Mouse (Mus musculus) midbrain, embryonic 12.5 days (tissue): Measurements from ENCODE around the gene Amhr2. TPM values are rescaled to one million over a fixed set of nuclear protein-coding genes. Genes with fewer than 3 reads are reported as not detected.
A peak's percentile ranks its signal among the peaks of the same experiment; 100 is the strongest.

Source experiments
- ATAC-seq: fragments of 200-750 bp; cut with Nextera tagmentation; 2 replicates; pipeline ENCODE4 v1.8.0; 2017; ENCODE audit warnings: low read depth, moderate TSS enrichment, moderate library complexity; ENCODE audit not compliant: low FRiP score
- H3K27ac ChIP-seq: fragments of 300-500 bp; sonication (generic); replicated peaks from 2 replicates; pipeline ENCODE4 v1.5.1; 2016; ENCODE audit warnings: mild to moderate bottlenecking
- H3K27me3 ChIP-seq: fragments of 300-500 bp; sonication (generic); 2 replicates; pipeline ENCODE4 v1.6.1; 2016; ENCODE audit warnings: mild to moderate bottlenecking
- H3K36me3 ChIP-seq: fragments of 300-500 bp; sonication (generic); 2 replicates; pipeline ENCODE4 v1.6.1; 2016
- H3K4me1 ChIP-seq: fragments of 300-500 bp; sonication (generic); 2 replicates; pipeline ENCODE4 v1.6.1; 2016
- H3K4me2 ChIP-seq: fragments of 300-500 bp; sonication (generic); replicated peaks from 2 replicates; pipeline ENCODE4 v1.6.1; 2016; ENCODE audit warnings: mild to moderate bottlenecking, moderate library complexity
- H3K4me3 ChIP-seq: fragments of 300-500 bp; sonication (generic); 2 replicates; pipeline ENCODE4 v1.5.1; 2016; ENCODE audit warnings: mild to moderate bottlenecking
- H3K9ac ChIP-seq: fragments of 300-500 bp; sonication (generic); replicated peaks from 2 replicates; pipeline ENCODE4 v1.6.1; 2016; ENCODE audit warnings: mild to moderate bottlenecking, moderate library complexity
- H3K9me3 ChIP-seq: fragments of 300-500 bp; sonication (generic); 2 replicates; pipeline ENCODE4 v1.6.1; 2016; ENCODE audit warnings: mild to moderate bottlenecking
- WGBS: fragments of 180-500 bp; shearing (Covaris S2); methylation state at CpG from one replicate; pipeline ENCODE4 v1.1.7; 2016; 5-methylcytosine and 5-hydroxymethylcytosine counted together
- polyA plus RNA-seq: library from polyadenylated mRNA; unstranded; fragments of >200 nt; fragmentation: Nextera tagmentation; extraction: Ambion mirVana; gene quantifications from 2 replicates; pipeline ENCODE4 v1.2.1, GENCODE M21; 2016

Amhr2 gene
- polyA plus RNA-seq, 1 experiment from 2014 or later = not detected

DNA sequence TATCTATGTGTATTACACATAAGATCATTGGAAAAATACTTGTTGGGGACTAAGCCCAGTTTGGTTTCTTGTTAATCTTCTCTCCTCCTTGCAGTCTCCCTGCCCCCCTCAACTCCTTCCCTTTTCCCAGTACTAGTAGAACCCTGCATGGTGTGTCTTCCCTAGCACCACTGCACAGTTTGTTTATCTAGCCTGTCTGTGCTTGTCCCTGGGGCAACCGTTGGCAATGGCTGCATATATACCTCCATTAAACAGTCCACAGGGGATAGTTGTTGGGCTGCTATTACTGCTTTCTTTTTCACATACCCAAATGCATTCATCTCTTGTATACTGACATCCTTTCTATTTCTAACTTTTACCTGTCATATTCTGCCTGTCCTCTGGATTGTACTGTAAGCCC, 42.5 kb downstream of the Amhr2 start:
- no peak for ATAC-seq
- no peaks in the 10 kb centered on the region for H3K27me3 ChIP-seq
- peaks cover 85% of the 10 kb centered on the region for H3K36me3 ChIP-seq
- H3K9ac ChIP-seq = no peak overlapping the region
- H3K9me3 ChIP-seq = no peaks in the 10 kb centered on the region
- H3K27ac ChIP-seq = no peak overlapping the region
- no peaks in the 10 kb centered on the region for H3K4me1 ChIP-seq
- H3K4me2 ChIP-seq = no peak overlapping the region
- no peak overlapping the region for H3K4me3 ChIP-seq
- WGBS = 92% methylated on average over 1 of the region's 1 CpGs

DNA sequence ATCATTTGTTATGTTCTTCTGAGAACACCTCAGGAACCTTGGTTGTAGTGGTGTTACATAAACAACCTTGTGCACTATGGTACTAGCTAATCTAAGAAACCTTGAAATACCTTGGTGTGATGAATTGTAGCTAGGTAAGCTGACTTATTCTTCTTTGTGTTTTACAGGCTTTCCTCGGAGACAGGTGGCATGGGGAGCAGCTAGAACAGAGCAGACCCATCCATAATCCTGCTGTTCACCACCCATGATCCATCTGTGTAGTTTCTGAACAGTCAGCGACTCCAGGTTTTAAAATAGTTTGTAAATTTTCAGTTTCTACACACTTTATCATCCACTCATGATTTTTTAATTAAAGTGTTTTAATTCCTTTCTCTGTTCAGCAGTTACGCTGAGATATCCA, 53.2 kb downstream of the Amhr2 start:
- Histone ChIP-seq H3K4me3 (no peak overlapping the region), H3K9ac (no peak overlapping the region), H3K4me1 (no peaks in the 10 kb centered on the region), H3K27ac (no peak overlapping the region), H3K36me3 (peaks cover 93% of the 10 kb centered on the region), H3K27me3 (no peaks in the 10 kb centered on the region), H3K9me3 (no peaks in the 10 kb centered on the region), H3K4me2 (no peak overlapping the region)
- WGBS = 89% methylated on average over 3 of the region's 3 CpGs
- no peak for ATAC-seq

GRCm38 (mm10) chr15:102499370-102499769, 54.2 kb downstream of the Amhr2 start:
- no peak overlapping the region for H3K4me2 ChIP-seq
- peaks cover 93% of the 10 kb centered on the region for H3K36me3 ChIP-seq
- H3K9ac ChIP-seq = no peak overlapping the region
- no peak for ATAC-seq
- no peaks in the 10 kb centered on the region for H3K4me1 ChIP-seq
- 80% methylated on average over 3 of the region's 3 CpGs for WGBS
- 0 out of 2 replicates have a peak overlapping the region, but pooled peaks have one; percentile 30 for H3K27ac ChIP-seq
- H3K27me3 ChIP-seq = no peaks in the 10 kb centered on the region
- no peaks in the 10 kb centered on the region for H3K9me3 ChIP-seq
- H3K4me3 ChIP-seq = no peak overlapping the region

GRCm38 (mm10) chr15:102499851-102500250, 54.7 kb downstream of the Amhr2 start:
- Histone ChIP-seq H3K36me3 (peaks cover 93% of the 10 kb centered on the region), H3K27ac (0 out of 2 replicates have a peak overlapping the region, but pooled peaks have one; percentile 30), H3K4me1 (no peaks in the 10 kb centered on the region), H3K4me2 (no peak overlapping the region), H3K9ac (no peak overlapping the region), H3K9me3 (no peaks in the 10 kb centered on the region), H3K4me3 (no peak overlapping the region), H3K27me3 (no peaks in the 10 kb centered on the region)
- 94% methylated on average over 6 of the region's 6 CpGs for WGBS
- no peak for ATAC-seq

- H3K4me2 ChIP-seq = no peak overlapping the region
- ATAC-seq = no peak
- H3K27me3 ChIP-seq = no peaks in the 10 kb centered on the region
- peaks cover 92% of the 10 kb centered on the region for H3K36me3 ChIP-seq
- H3K27ac ChIP-seq = no peak overlapping the region
- H3K9ac ChIP-seq = no peak overlapping the region
- no peaks in the 10 kb centered on the region for H3K4me1 ChIP-seq
- H3K9me3 ChIP-seq = no peaks in the 10 kb centered on the region
- no peak overlapping the region for H3K4me3 ChIP-seq
- WGBS = 94% methylated on average over 5 of the region's 5 CpGs
Measured at GRCm38 (mm10) chr15:102500479-102500878, 55.3 kb downstream of the Amhr2 start.

DNA sequence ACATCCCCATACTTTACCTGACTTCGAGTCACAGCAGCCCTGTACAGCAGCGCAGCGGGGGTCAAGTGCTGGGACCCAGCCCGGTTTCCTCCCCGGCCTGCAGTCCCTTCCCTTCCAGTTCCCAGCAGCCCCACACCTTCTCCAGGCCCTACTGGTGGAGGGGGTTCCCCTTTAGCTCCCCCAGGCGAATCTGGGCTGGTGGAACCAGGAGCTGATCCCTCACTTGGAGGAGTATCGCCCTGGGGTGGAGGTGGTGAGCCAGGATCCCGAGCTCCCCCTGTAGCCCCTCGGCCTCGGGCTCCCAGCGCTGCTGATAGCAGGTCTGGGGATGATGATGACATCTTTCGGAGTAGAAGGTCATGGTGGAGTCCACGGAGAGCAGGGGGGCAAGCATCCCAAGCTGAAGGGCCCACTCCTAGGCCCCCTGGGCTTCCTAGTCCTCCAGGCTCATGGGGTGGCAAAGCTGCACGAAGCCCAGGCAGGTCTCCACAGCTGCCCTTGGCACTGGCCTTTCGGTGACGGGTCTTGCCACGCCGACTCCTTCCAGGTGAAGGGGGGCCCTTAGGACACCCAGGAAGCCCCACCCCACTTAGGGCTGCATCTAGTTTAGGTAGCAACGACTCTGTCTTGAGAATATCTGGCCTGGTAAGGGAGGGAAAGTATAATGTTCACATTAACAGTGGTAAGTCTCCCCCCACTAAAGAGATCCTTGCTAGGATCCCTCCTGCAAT, 56.1 kb downstream of the Amhr2 start:
- Histone ChIP-seq H3K9me3 (no peaks in the 10 kb centered on the region), H3K27me3 (no peaks in the 10 kb centered on the region), H3K36me3 (peaks cover 87% of the 10 kb centered on the region), H3K4me1 (no peaks in the 10 kb centered on the region), H3K4me2 (no peak overlapping the region), H3K27ac (no peak overlapping the region), H3K4me3 (no peak overlapping the region), H3K9ac (no peak overlapping the region)
- WGBS = 92% methylated on average over 19 of the region's 19 CpGs
- peak; percentile 23; the same call in 1 of the 2 replicates for ATAC-seq

GRCm38 (mm10) chr15:102502254-102502840, 57.2 kb downstream of the Amhr2 start:
- H3K4me2 ChIP-seq = no peak overlapping the region
- H3K27me3 ChIP-seq = no peaks in the 10 kb centered on the region
- H3K4me1 ChIP-seq = no peaks in the 10 kb centered on the region
- peaks cover 81% of the 10 kb centered on the region for H3K36me3 ChIP-seq
- H3K9me3 ChIP-seq = no peaks in the 10 kb centered on the region
- WGBS = 82% methylated on average over 9 of the region's 9 CpGs
- H3K27ac ChIP-seq = no peak overlapping the region
- no peak overlapping the region for H3K4me3 ChIP-seq
- no peak for ATAC-seq
- no peak overlapping the region for H3K9ac ChIP-seq

DNA sequence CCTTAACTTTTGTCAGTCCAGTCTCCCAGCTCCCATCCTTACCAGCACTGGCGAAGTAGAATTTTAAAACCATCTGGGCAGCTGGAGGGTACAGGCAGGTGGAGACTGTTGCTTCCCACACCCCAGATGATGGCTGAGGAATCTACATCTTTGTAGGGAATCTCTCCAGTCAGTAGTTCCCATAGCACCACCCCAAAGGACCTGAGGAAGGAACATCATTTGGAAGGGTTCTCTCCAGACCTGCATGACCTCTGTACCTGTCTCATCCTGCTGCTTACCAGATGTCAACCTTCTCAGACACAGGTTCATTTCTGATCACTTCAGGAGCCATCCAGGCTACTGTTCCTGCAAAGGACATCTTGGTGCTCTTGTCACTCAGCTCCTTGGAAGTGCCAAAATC, 58.3 kb downstream of the Amhr2 start, which contains the start of gene Gm10337:
Gene Gm10337 (plus strand): TSS at position 276 of the 400 bp plus-strand sequence.
- Histone ChIP-seq H3K36me3 (peaks cover 75% of the 10 kb centered on the region), H3K27ac (no peak within 1 kb of the TSS), H3K9me3 (no peaks in the 10 kb centered on the region), H3K4me1 (no peaks in the 10 kb centered on the region), H3K27me3 (no peaks in the 10 kb centered on the region), H3K4me2 (no peak within 1 kb of the TSS), H3K9ac (no peak within 1 kb of the TSS), H3K4me3 (no peak within 1 kb of the TSS)
- WGBS = 94% methylated on average over 1 of the region's 1 CpGs
- ATAC-seq = no peak

Other genes starting within 250 kb of the Amhr2 start
- gene Zfp740, start 242.1 kb upstream of the Amhr2 start, polyA plus RNA-seq = 108 and 110 TPM in 2 replicates
- gene Csad, start 240.6 kb upstream of the Amhr2 start, polyA plus RNA-seq = 40.9 and 41.0 TPM in 2 replicates
- gene Itgb7, start 213.4 kb upstream of the Amhr2 start, polyA plus RNA-seq = 0.84 and 1.6 TPM in 2 replicates
- 13.6 and 19.2 TPM in 2 replicates for gene Rarg, start 187.8 kb upstream of the Amhr2 start, polyA plus RNA-seq
- gene Gm9918, start 174.8 kb upstream of the Amhr2 start, polyA plus RNA-seq = 0.26 and 0.28 TPM in 2 replicates
- gene Mfsd5, start 165.9 kb upstream of the Amhr2 start, polyA plus RNA-seq = 51.9 and 57.7 TPM in 2 replicates
- 33.6 and 38.4 TPM in 2 replicates for gene Espl1, start 149.1 kb upstream of the Amhr2 start, polyA plus RNA-seq
- 363 and 378 TPM in 2 replicates for gene Pfdn5, start 119.3 kb upstream of the Amhr2 start, polyA plus RNA-seq
- 96.1 and 108 TPM in 2 replicates for gene Myg1, start 113.7 kb upstream of the Amhr2 start, polyA plus RNA-seq
- 61.5 and 67.9 TPM in 2 replicates for gene Aaas, start 94.6 kb upstream of the Amhr2 start, polyA plus RNA-seq
- 0.46 and 0.93 TPM in 2 replicates for gene Sp7, start 78.2 kb upstream of the Amhr2 start, polyA plus RNA-seq
- gene Sp1, start 39.2 kb upstream of the Amhr2 start, polyA plus RNA-seq = 9.6 and 10.2 TPM in 2 replicates
- gene Prr13, start 13.7 kb downstream of the Amhr2 start, polyA plus RNA-seq = 84.9 and 97.9 TPM in 2 replicates
- 168 and 186 TPM in 2 replicates for gene Pcbp2, start 25.2 kb downstream of the Amhr2 start, polyA plus RNA-seq
- 4.6 and 9.6 TPM in 2 replicates for gene Gm10337, start 58.4 kb downstream of the Amhr2 start, polyA plus RNA-seq
- 46.1 and 50.6 TPM in 2 replicates for gene Map3k12, start 71.7 kb downstream of the Amhr2 start, polyA plus RNA-seq
- gene Tarbp2, start 72.8 kb downstream of the Amhr2 start, polyA plus RNA-seq = 106 and 107 TPM in 2 replicates
- gene Npff, start 79.6 kb downstream of the Amhr2 start, polyA plus RNA-seq = 2.5 and 3.1 TPM in 2 replicates
- gene Gm28047, start 179.7 kb downstream of the Amhr2 start, polyA plus RNA-seq = 0.18 TPM in 1 of 2 replicates, not detected in the other
- 17.0 and 20.1 TPM in 2 replicates for gene Atf7, start 180.1 kb downstream of the Amhr2 start, polyA plus RNA-seq
- gene Atp5g2, start 227.0 kb downstream of the Amhr2 start, polyA plus RNA-seq = 55.9 and 67.0 TPM in 2 replicates